Mouse (Mus musculus) stomach, postnatal 0 days (tissue): ENCODE measurements around the gene Cdr2l. TPM values are rescaled to one million over a fixed set of nuclear protein-coding genes. Genes with fewer than 3 reads are reported as not detected.
A peak's percentile ranks its signal among the peaks of the same experiment; 100 is the strongest.

Experiments used
- ATAC-seq: fragments of 200-750 bp; cut with Nextera tagmentation; 2 replicates; pipeline ENCODE4 v1.8.0; 2017; ENCODE audit not compliant: low FRiP score, low TSS enrichment
- DNase-seq: peaks from one replicate; pipeline ENCODE4 v3.0.0-alpha.2; 2016; ENCODE audit warnings: low spot score
- H3K27ac ChIP-seq: fragments of 300-500 bp; sonication (generic); replicated peaks from 2 replicates; pipeline ENCODE4 v1.5.1; 2014; ENCODE audit warnings: mild to moderate bottlenecking, control low read depth
- H3K27me3 ChIP-seq: fragments of 300-500 bp; sonication (generic); 2 replicates; pipeline ENCODE4 v1.6.1; 2014; ENCODE audit warnings: low read length; ENCODE audit not compliant: control insufficient read depth, insufficient read depth
- H3K36me3 ChIP-seq: fragments of 300-500 bp; sonication (generic); 2 replicates; pipeline ENCODE4 v1.6.1; 2014; ENCODE audit warnings: low read length, mixed read lengths; ENCODE audit not compliant: control insufficient read depth, insufficient read depth
- H3K4me1 ChIP-seq: fragments of 300-500 bp; sonication (generic); replicated peaks from 2 replicates; pipeline ENCODE4 v1.6.1; 2014; ENCODE audit warnings: antibody characterized with exemption; ENCODE audit not compliant: control insufficient read depth, insufficient read depth
- H3K4me2 ChIP-seq: fragments of 300-500 bp; sonication (generic); replicated peaks from 2 replicates; pipeline ENCODE4 v1.6.1; 2014; ENCODE audit warnings: low read depth, mild to moderate bottlenecking, control low read depth, moderate library complexity
- H3K4me3 ChIP-seq: fragments of 300-500 bp; sonication (generic); 2 replicates; pipeline ENCODE4 v1.5.1; 2014; ENCODE audit warnings: low read depth, low read length, control low read depth
- H3K9ac ChIP-seq: fragments of 300-500 bp; sonication (generic); 2 replicates; pipeline ENCODE4 v1.6.1; 2014; ENCODE audit warnings: mild to moderate bottlenecking, low read length, control low read depth, mixed read lengths
- H3K9me3 ChIP-seq: fragments of 300-500 bp; sonication (generic); 2 replicates; pipeline ENCODE4 v1.6.1; 2016; ENCODE audit warnings: low read length; ENCODE audit not compliant: control insufficient read depth
- CTCF ChIP-seq: IDR thresholded peaks from 2 replicates; pipeline ENCODE4 v1.5.1; 2016; ENCODE audit warnings: antibody characterized with exemption, low read depth, mild to moderate bottlenecking, moderate library complexity
- EP300 ChIP-seq: optimal IDR thresholded peaks from 2 replicates; pipeline ENCODE3; 2016; ENCODE audit warnings: antibody characterized with exemption
- WGBS: fragments of 180-500 bp; shearing (Covaris S2); extraction: QIAGEN DNeasy Blood & Tissue Kit; methylation state at CpG from one replicate; pipeline ENCODE4 v1.1.7; 2014; 5-methylcytosine and 5-hydroxymethylcytosine counted together
- polyA plus RNA-seq: library from polyadenylated mRNA; unstranded; fragments of >200 nt; fragmentation: Nextera tagmentation; extraction: Ambion mirVana; gene quantifications from 2 replicates; pipeline ENCODE4 v1.2.1, GENCODE M21; 2015

Cdr2l gene
- 3.9 and 4.1 TPM in 2 replicates for polyA plus RNA-seq

DNA sequence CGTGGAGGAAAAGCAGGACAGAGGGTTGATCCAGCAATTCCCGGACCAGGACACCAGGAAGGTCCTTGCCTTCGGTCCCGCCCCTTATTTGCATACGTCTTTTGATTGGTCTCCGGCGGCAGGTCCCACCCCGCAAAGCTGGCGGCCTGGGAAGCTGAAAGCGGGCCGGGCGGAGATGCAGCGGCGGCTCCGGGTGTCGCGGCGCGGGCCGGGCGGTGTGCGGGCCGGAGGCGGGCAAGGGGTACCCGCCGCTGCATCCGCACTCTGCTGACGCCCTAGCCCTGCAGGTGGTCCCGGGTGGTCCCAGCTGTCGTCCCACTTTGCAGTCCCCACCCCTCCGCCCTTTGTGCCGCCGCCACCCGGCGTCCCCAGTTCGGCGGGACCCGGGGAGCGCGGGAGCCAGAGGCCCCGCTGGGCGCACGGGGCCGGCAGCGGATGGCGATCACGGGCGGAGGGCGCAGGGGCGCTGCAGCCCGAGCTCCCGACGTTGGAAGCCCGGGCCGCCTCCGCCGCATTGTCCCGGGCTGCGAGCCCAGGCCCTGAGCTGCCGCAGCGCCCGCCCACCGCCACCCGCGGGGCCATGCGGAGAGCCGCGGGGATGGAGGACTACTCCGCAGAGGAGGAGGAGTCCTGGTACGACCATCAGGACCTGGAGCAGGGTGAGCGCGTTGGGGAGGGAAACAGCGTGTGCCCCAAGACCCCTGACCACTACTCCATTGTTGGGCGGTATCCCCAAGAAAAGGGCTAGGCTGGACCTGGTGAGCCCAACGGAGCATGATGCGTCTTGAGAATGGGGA is at the start of gene Cdr2l:
Gene Cdr2l (plus strand): TSS at position 174 of the 797 bp plus-strand sequence.
- H3K36me3 ChIP-seq: no peaks in the 10 kb centered on the region
- H3K27ac ChIP-seq: peak within 1 kb of the TSS; percentile 89
- TF ChIP-seq CTCF (0 out of 2 replicates have a peak, but pooled peaks have one; percentile 1), EP300 (no peak)
- peak within 1 kb of the TSS; percentile 75 for H3K4me3 ChIP-seq
- H3K9me3 ChIP-seq: no peaks in the 10 kb centered on the region
- DNase-seq (peak; percentile 92), ATAC-seq (peak; percentile 91)
- H3K9ac ChIP-seq: peak within 1 kb of the TSS; percentile 81
- under 1% methylated on average over 62 of the region's 76 CpGs for WGBS
- peak within 1 kb of the TSS; percentile 94 for H3K4me2 ChIP-seq
- H3K4me1 ChIP-seq: peaks cover 3% of the 10 kb centered on the region
- no peaks in the 10 kb centered on the region for H3K27me3 ChIP-seq

GRCm38 (mm10) chr11:115334531-115334930 is 47.2 kb upstream of the Cdr2l start, which contains the start of gene Otop3:
TSS of gene Otop3 (plus strand) at chr11:115334731.
- Histone ChIP-seq H3K27ac (peak within 1 kb of the TSS; percentile 49; the same call in 1 of the 2 replicates), H3K4me2 (peak within 1 kb of the TSS; percentile 42), H3K27me3 (peaks cover 3% of the 10 kb centered on the region; the same call in 1 of the 2 replicates), H3K4me1 (0 out of 2 replicates have a peak, but pooled peaks cover 3% of the 10 kb centered on the region), H3K36me3 (no peaks in the 10 kb centered on the region), H3K4me3 (peak within 1 kb of the TSS; percentile 15; the same call in 1 of the 2 replicates), H3K9me3 (no peaks in the 10 kb centered on the region), H3K9ac (no peak within 1 kb of the TSS)
- no peak for DNase-seq
- ATAC-seq: peak; percentile 13; the same call in 1 of the 2 replicates
- WGBS: 4% methylated on average over 29 of the region's 29 CpGs
- no peak for TF ChIP-seq CTCF
- TF ChIP-seq EP300: no peak

GRCm38 (mm10) chr11:115335223-115335622 is 46.5 kb upstream of the Cdr2l start:
- Histone ChIP-seq H3K9ac (no peak overlapping the region), H3K4me2 (peak overlapping the region; percentile 42), H3K36me3 (no peaks in the 10 kb centered on the region), H3K4me1 (0 out of 2 replicates have a peak, but pooled peaks cover 3% of the 10 kb centered on the region), H3K27me3 (peaks cover 3% of the 10 kb centered on the region; the same call in 1 of the 2 replicates), H3K4me3 (no peak overlapping the region), H3K27ac (peak overlapping the region; percentile 49; the same call in 1 of the 2 replicates), H3K9me3 (no peaks in the 10 kb centered on the region)
- DNase-seq (peak; percentile 71), ATAC-seq (no peak)
- TF ChIP-seq CTCF: no peak
- no peak for TF ChIP-seq EP300
- 32% methylated on average over 12 of the region's 12 CpGs for WGBS

- H3K27ac ChIP-seq: no peak overlapping the region
- H3K4me3 ChIP-seq: no peak overlapping the region
- H3K36me3 ChIP-seq: no peaks in the 10 kb centered on the region
- ATAC-seq (no peak), DNase-seq (no peak)
- WGBS: 18% methylated on average over 6 of the region's 6 CpGs
- H3K27me3 ChIP-seq: peaks cover 3% of the 10 kb centered on the region; the same call in 1 of the 2 replicates
- no peak for TF ChIP-seq EP300
- TF ChIP-seq CTCF: no peak
- no peak overlapping the region for H3K4me2 ChIP-seq
- H3K9me3 ChIP-seq: no peaks in the 10 kb centered on the region
- 0 out of 2 replicates have a peak, but pooled peaks cover 3% of the 10 kb centered on the region for H3K4me1 ChIP-seq
- no peak overlapping the region for H3K9ac ChIP-seq
Measured at GRCm38 (mm10) chr11:115336115-115336514, 45.6 kb upstream of the Cdr2l start.

DNA sequence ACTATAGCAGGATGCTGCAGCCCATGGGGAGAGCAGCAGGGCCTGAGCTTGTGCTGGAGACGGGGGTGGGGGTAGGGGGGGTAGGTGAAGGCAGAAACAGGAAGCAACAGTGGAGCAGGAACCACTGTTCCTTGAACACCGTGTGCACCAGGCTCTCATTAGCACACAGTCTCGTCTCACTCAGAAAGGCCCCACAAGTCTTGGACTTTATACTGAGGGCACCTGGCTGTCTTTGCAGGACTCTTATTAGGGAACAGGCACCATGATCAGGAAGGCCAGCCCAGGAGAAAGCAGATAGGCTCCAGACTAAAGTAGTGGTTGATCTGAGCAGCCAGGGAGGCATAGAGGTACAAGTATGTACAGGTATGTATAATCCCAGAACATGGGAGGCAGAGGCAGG is 44.4 kb upstream of the Cdr2l start:
- 41% methylated on average over 3 of the region's 3 CpGs for WGBS
- peaks cover 3% of the 10 kb centered on the region; the same call in 1 of the 2 replicates for H3K27me3 ChIP-seq
- no peak overlapping the region for H3K27ac ChIP-seq

DNA sequence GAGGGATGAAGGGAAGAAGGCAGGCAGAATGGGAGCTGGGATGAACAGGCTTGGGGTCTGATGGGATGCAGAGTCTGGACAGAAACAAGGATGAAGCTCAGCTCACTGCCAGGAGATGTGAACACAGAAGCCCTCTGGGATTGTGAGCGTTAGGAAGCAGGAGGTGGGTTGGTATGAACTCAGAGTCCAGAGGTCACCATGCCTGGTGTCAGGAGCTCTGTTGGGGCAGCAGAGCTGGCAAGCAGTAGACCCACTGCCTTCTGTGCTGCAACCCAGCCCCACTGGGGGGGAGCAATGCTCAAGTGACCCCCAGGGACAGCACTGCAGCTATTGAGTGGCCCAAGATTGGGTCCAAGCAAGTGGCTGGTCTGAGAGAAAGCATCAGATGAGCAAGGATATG is 43.9 kb upstream of the Cdr2l start:
- H3K9me3 ChIP-seq: no peaks in the 10 kb centered on the region
- WGBS: 53% methylated on average over 1 of the region's 1 CpGs
- no peak for TF ChIP-seq EP300
- H3K27ac ChIP-seq: no peak overlapping the region
- DNase-seq (no peak), ATAC-seq (no peak)
- peaks cover 3% of the 10 kb centered on the region; the same call in 1 of the 2 replicates for H3K27me3 ChIP-seq
- no peak overlapping the region for H3K9ac ChIP-seq
- no peak overlapping the region for H3K4me2 ChIP-seq
- H3K4me3 ChIP-seq: no peak overlapping the region
- no peaks in the 10 kb centered on the region for H3K36me3 ChIP-seq
- H3K4me1 ChIP-seq: 0 out of 2 replicates have a peak, but pooled peaks cover 3% of the 10 kb centered on the region

More for the DNA sequence above, 44.4 kb upstream of the Cdr2l start:
- H3K36me3 ChIP-seq: no peaks in the 10 kb centered on the region
- H3K4me1 ChIP-seq: 0 out of 2 replicates have a peak, but pooled peaks cover 3% of the 10 kb centered on the region
- H3K9me3 ChIP-seq: no peaks in the 10 kb centered on the region
- TF ChIP-seq CTCF (no peak), EP300 (no peak)
- DNase-seq (no peak), ATAC-seq (no peak)
- H3K4me2 ChIP-seq: no peak overlapping the region
- H3K9ac ChIP-seq: no peak overlapping the region
- no peak overlapping the region for H3K4me3 ChIP-seq
